Mouse (Mus musculus) liver, adult 2 months (tissue): ENCODE data around the gene Zfp870.

Source experiments
- CTCF ChIP-seq: fragments of 200-500 bp; IDR thresholded peaks from 2 replicates; pipeline ENCODE4 v1.5.1; 2011; ENCODE audit warnings: low read depth, low read length, control low read depth
- POLR2A ChIP-seq: fragments of 200-500 bp; IDR thresholded peaks from 2 replicates; pipeline ENCODE4 v1.6.1; 2011; ENCODE audit warnings: low read length, control low read depth; ENCODE audit not compliant: insufficient read depth; ENCODE audit errors: extremely low read depth

DNA sequence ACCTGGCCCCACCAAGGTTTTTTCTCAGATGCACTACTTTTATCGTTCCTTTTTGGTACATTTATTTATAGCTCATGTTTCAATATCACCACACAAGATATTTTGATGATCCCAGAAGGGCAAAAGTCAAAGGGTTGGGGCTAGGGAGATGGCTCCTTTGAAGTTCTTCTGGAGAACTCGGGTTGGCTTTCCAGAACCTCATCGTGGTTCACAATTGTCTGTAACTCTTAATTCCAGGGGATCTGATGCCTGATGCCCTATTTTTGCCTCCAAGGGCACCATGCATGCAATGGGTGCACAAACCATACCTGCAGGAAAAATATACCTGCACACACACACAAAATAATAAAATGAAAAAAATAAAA lies 61.0 kb downstream of the Zfp870 start:
- no peak for TF ChIP-seq CTCF
- TF ChIP-seq POLR2A, result no peak
